Mouse (Mus musculus): ENCODE data around the gene Tspan1. TPM values are rescaled to one million over a fixed set of nuclear protein-coding genes. Genes with fewer than 3 reads are reported as not detected.
A peak's percentile ranks its signal among the peaks of the same experiment; 100 is the strongest.

Gene Tspan1
- polyA plus RNA-seq, 1 experiment: 0.16 TPM

- TF ChIP-seq SRF (IDR thresholded peaks at IDR 0.05; ENCODE audit: control insufficient read depth, insufficient read length, low read depth) (no peak), TCF3 (IDR thresholded peaks at IDR 0.05; ENCODE audit: insufficient read length, low read depth) (no peak), MAX (IDR thresholded peaks at IDR 0.05; ENCODE audit: low read depth) (no peak), CEBPB (IDR thresholded peaks at IDR 0.05; ENCODE audit: insufficient read depth, poor library complexity, severe bottlenecking) (no peak), TCF12 (IDR thresholded peaks at IDR 0.05; ENCODE audit: insufficient read depth, poor library complexity, severe bottlenecking) (no peak), REST (IDR thresholded peaks at IDR 0.05; ENCODE audit: insufficient read depth, insufficient read length) (no peak), POLR2A (IDR thresholded peaks at IDR 0.05; ENCODE audit: insufficient read length, low read depth) (no peak), E2F4 (IDR thresholded peaks at IDR 0.05; ENCODE audit: insufficient read depth) (no peak), MYOD1 (IDR thresholded peaks at IDR 0.05; ENCODE audit: control insufficient read depth in 1 of 3, insufficient read length in 2 of 3, low read depth in 2 of 3) (no peak), MYOG (IDR thresholded peaks at IDR 0.05; ENCODE audit: control insufficient read depth in 1 of 3, insufficient read depth in 1 of 3, insufficient read length in 2 of 3, low read depth in 2 of 3) (no peak), USF1 (IDR thresholded peaks at IDR 0.05; ENCODE audit: low read depth) (no peak), POLR2AphosphoS2 (IDR thresholded peaks at IDR 0.05; ENCODE audit: insufficient read length, low read depth) (no peak)
- Histone ChIP-seq H3K79me2 (ENCODE audit: control insufficient read depth, insufficient read depth) (no peaks in the 10 kb centered on the region), H3K27me3 (ENCODE audit: control insufficient read depth, insufficient read depth, insufficient read length) (no peaks in the 10 kb centered on the region)
Measured at GRCm38 (mm10) chr4:116164759-116165554, 2.4 kb downstream of the Tspan1 start.

GRCm38 (mm10) chr4:116162142-116162541 lies 5.3 kb downstream of the Tspan1 start:
- no peak for TF ChIP-seq TCF3 (IDR thresholded peaks at IDR 0.05; ENCODE audit: insufficient read length, low read depth)
- no peak for TF ChIP-seq POLR2AphosphoS2 (IDR thresholded peaks at IDR 0.05; ENCODE audit: insufficient read length, low read depth)
- TF ChIP-seq TCF12 (IDR thresholded peaks at IDR 0.05; ENCODE audit: insufficient read depth, poor library complexity, severe bottlenecking): no peak
- TF ChIP-seq MAX (IDR thresholded peaks at IDR 0.05; ENCODE audit: low read depth): no peak
- no peak for TF ChIP-seq REST (IDR thresholded peaks at IDR 0.05; ENCODE audit: insufficient read depth, insufficient read length)
- no peak for TF ChIP-seq MYOD1 (IDR thresholded peaks at IDR 0.05; ENCODE audit: control insufficient read depth in 1 of 3, insufficient read length in 2 of 3, low read depth in 2 of 3)
- TF ChIP-seq MYOG (IDR thresholded peaks at IDR 0.05; ENCODE audit: control insufficient read depth in 1 of 3, insufficient read depth in 1 of 3, insufficient read length in 2 of 3, low read depth in 2 of 3): no peak
- no peak for TF ChIP-seq CEBPB (IDR thresholded peaks at IDR 0.05; ENCODE audit: insufficient read depth, poor library complexity, severe bottlenecking)
- TF ChIP-seq USF1 (IDR thresholded peaks at IDR 0.05; ENCODE audit: low read depth): no peak
- no peak for TF ChIP-seq POLR2A (IDR thresholded peaks at IDR 0.05; ENCODE audit: insufficient read length, low read depth)
- no peak for TF ChIP-seq SRF (IDR thresholded peaks at IDR 0.05; ENCODE audit: control insufficient read depth, insufficient read length, low read depth)
- no peak for TF ChIP-seq E2F4 (IDR thresholded peaks at IDR 0.05; ENCODE audit: insufficient read depth)
- no peak overlapping the region for H3K4me2 ChIP-seq (ENCODE audit: low read depth)
- H3K79me2 ChIP-seq (ENCODE audit: control insufficient read depth, insufficient read depth): no peaks in the 10 kb centered on the region
- no peak overlapping the region for H3K4me3 ChIP-seq
- H3K27me3 ChIP-seq (ENCODE audit: control insufficient read depth, insufficient read depth, insufficient read length): no peaks in the 10 kb centered on the region
- H3ac ChIP-seq (ENCODE audit: control insufficient read depth, insufficient read length): no peak overlapping the region
- peaks cover 12% of the 10 kb centered on the region for H3K36me3 ChIP-seq (ENCODE audit: control insufficient read depth, insufficient read depth)

More at GRCm38 (mm10) chr4:116164759-116165554, 2.4 kb downstream of the Tspan1 start:
- H3K36me3 ChIP-seq (ENCODE audit: control insufficient read depth, insufficient read depth): no peaks in the 10 kb centered on the region
- no peak overlapping the region for H3K4me3 ChIP-seq
- H3ac ChIP-seq (ENCODE audit: control insufficient read depth, insufficient read length): no peak overlapping the region
- H3K4me2 ChIP-seq (ENCODE audit: low read depth): peak overlapping the region; percentile 10

GRCm38 (mm10) chr4:116160769-116161168 lies 6.6 kb downstream of the Tspan1 start:
- peaks cover 12% of the 10 kb centered on the region for H3K36me3 ChIP-seq (ENCODE audit: control insufficient read depth, insufficient read depth)
- H3K79me2 ChIP-seq (ENCODE audit: control insufficient read depth, insufficient read depth): no peaks in the 10 kb centered on the region
- TF ChIP-seq SRF (IDR thresholded peaks at IDR 0.05; ENCODE audit: control insufficient read depth, insufficient read length, low read depth) (no peak), USF1 (IDR thresholded peaks at IDR 0.05; ENCODE audit: low read depth) (no peak), TCF3 (IDR thresholded peaks at IDR 0.05; ENCODE audit: insufficient read length, low read depth) (no peak), MYOD1 (IDR thresholded peaks at IDR 0.05; ENCODE audit: control insufficient read depth in 1 of 3, insufficient read length in 2 of 3, low read depth in 2 of 3) (no peak), MYOG (IDR thresholded peaks at IDR 0.05; ENCODE audit: control insufficient read depth in 1 of 3, insufficient read depth in 1 of 3, insufficient read length in 2 of 3, low read depth in 2 of 3) (no peak), TCF12 (IDR thresholded peaks at IDR 0.05; ENCODE audit: insufficient read depth, poor library complexity, severe bottlenecking) (no peak), POLR2AphosphoS2 (IDR thresholded peaks at IDR 0.05; ENCODE audit: insufficient read length, low read depth) (no peak), CEBPB (IDR thresholded peaks at IDR 0.05; ENCODE audit: insufficient read depth, poor library complexity, severe bottlenecking) (no peak), E2F4 (IDR thresholded peaks at IDR 0.05; ENCODE audit: insufficient read depth) (no peak)
- H3K27me3 ChIP-seq (ENCODE audit: control insufficient read depth, insufficient read depth, insufficient read length): no peaks in the 10 kb centered on the region
- no peak overlapping the region for H3K4me2 ChIP-seq (ENCODE audit: low read depth)
- no peak overlapping the region for H3ac ChIP-seq (ENCODE audit: control insufficient read depth, insufficient read length)
- H3K4me3 ChIP-seq: no peak overlapping the region

- H3K4me3 ChIP-seq: no peak overlapping the region
- H3K4me2 ChIP-seq (ENCODE audit: low read depth): no peak overlapping the region
- H3ac ChIP-seq (ENCODE audit: control insufficient read depth, insufficient read length): no peak overlapping the region
- no peak for TF ChIP-seq MAX (IDR thresholded peaks at IDR 0.05; ENCODE audit: low read depth)
- TF ChIP-seq MYOD1 (IDR thresholded peaks at IDR 0.05; ENCODE audit: control insufficient read depth in 1 of 3, insufficient read length in 2 of 3, low read depth in 2 of 3): no peak
- no peak for TF ChIP-seq MYOG (IDR thresholded peaks at IDR 0.05; ENCODE audit: control insufficient read depth in 1 of 3, insufficient read depth in 1 of 3, insufficient read length in 2 of 3, low read depth in 2 of 3)
- peaks cover 16% of the 10 kb centered on the region for H3K36me3 ChIP-seq (ENCODE audit: control insufficient read depth, insufficient read depth)
- H3K79me2 ChIP-seq (ENCODE audit: control insufficient read depth, insufficient read depth): no peaks in the 10 kb centered on the region
- no peaks in the 10 kb centered on the region for H3K27me3 ChIP-seq (ENCODE audit: control insufficient read depth, insufficient read depth, insufficient read length)
Measured at GRCm38 (mm10) chr4:116159912-116160311, 7.5 kb downstream of the Tspan1 start.

All from myocyte (in vitro differentiated cells).